Mouse (Mus musculus): ENCODE results near the gene Mcm3. TPM values are rescaled to one million over a fixed set of nuclear protein-coding genes. Genes with fewer than 3 reads are reported as not detected.

Gene Mcm3
- polyA plus RNA-seq, 1 experiment from 2014 or later, result 27.0 TPM

Other genes with a start within 250 kb of the Mcm3 start
- gene Pkhd1, start 202.2 kb downstream of the Mcm3 start, polyA plus RNA-seq (2015; fragmentation: Nextera tagmentation; extraction: Ambion mirVana), result not detected in 2 replicates
- gene Il17a, start 89.4 kb downstream of the Mcm3 start, polyA plus RNA-seq (2015; fragmentation: Nextera tagmentation; extraction: Ambion mirVana), result not detected in 2 replicates
- gene Il17f, start 29.7 kb downstream of the Mcm3 start, polyA plus RNA-seq (2015; fragmentation: Nextera tagmentation; extraction: Ambion mirVana), result not detected in 2 replicates
- gene Paqr8, start 70.3 kb upstream of the Mcm3 start, polyA plus RNA-seq (2015; fragmentation: Nextera tagmentation; extraction: Ambion mirVana), result 22.5 and 26.2 TPM in 2 replicates
- 2.6 and 3.5 TPM in 2 replicates for gene Efhc1, start 131.3 kb upstream of the Mcm3 start, polyA plus RNA-seq (2015; fragmentation: Nextera tagmentation; extraction: Ambion mirVana)

Data from hindbrain, embryonic 13.5 days (tissue).